Mouse (Mus musculus): ENCODE measurements at regions not wholly inside any gene's neighbourhood (a gene's known extent, or its start where the extent isn't known, plus 50 kb on each side); places are given as distances from the start of the nearest gene placed in this dataset.
A peak's percentile ranks its signal among the peaks of the same experiment; 100 is the strongest.

DNA sequence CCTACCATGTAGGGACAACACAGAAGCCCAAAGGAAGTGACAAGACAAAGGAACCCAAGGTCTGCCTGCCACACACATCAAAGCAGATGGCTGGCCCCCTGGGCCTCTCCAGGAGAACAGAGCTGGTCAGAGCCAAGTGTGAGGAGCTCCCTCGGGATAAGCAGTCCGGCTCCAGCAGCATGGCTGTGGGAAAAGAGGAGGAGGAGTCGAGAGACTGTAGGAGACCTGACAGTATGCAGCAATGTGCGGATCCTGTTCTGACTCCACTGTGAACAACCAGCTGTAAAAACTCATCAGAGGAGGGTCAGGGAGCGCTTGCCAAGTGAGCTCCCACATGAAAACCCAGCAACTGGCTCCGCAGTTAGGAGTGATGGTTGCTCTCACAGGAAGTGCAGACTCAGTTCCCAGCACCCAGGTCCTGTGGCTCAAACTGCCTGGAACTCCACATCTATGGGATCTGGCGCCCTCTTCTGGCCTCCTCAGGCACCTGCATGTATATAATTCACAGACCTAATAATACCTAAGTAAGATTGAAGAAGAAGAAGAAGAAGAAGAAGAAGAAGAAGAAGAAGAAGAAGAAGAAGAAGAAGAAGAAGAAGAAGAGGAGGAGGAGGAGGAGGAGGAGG, 79.3 kb upstream of the Errfi1 start:
- Histone ChIP-seq H3K4me1 (ENCODE audit: control insufficient read depth, insufficient read depth, low read length) (no peaks in the 10 kb centered on the region), H3K9me3 (ENCODE audit: control insufficient read depth, low read length) (peaks cover 2% of the 10 kb centered on the region; the same call in 1 of the 2 replicates), H3K27ac (ENCODE audit: low read depth, low read length) (no peak overlapping the region), H3K36me3 (ENCODE audit: control insufficient read depth, insufficient read depth, low read length) (no peaks in the 10 kb centered on the region), H3K27me3 (ENCODE audit: control insufficient read depth, insufficient read depth, low read length) (no peaks in the 10 kb centered on the region), H3K4me2 (no peak overlapping the region), H3K9ac (ENCODE audit: low read length) (no peak overlapping the region), H3K4me3 (ENCODE audit: low read depth, low read length) (no peak overlapping the region)
- DNase-seq (ENCODE audit: low spot score, missing footprints) (no peak), ATAC-seq (ENCODE audit: low FRiP score) (no peak)
- WGBS = 88% methylated on average over 7 of the region's 7 CpGs

DNA sequence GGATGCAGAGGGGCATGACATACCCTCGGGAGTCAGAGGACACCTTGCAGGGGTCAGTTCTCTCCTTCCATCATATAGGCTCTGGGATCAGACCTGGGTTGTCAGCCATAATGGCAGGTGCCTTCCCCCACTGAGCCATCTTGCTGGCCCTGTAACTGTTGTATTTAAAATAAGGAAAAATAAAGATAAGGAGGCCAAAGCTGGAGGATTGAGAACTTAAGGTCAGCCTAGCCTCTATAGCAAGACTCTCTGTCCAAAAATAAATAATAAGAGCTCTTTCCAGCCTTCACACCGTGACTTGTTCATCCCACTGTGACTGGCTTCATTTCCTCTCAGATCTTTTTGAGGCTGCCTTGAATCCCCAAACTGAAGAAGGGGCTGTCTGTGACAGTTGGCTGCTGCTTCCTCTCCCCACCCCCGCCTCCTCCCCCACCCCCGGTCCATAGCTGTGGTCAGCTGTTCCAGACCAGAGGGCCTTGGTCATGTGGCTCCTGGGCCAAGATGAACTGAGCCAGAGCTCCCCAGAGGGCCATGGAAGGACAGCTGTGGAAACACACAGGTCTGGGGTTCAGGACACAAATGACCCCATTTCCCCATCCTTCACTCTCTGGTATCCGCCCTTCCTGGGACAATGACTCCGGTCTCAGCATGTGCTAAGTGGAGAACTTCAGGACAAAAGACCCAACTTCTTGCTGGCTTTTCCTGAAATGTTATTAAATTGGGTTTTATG, 81.6 kb upstream of the Errfi1 start:
- Histone ChIP-seq H3K9me3 (ENCODE audit: control insufficient read depth, low read length) (peaks cover 2% of the 10 kb centered on the region; the same call in 1 of the 2 replicates), H3K4me2 (no peak overlapping the region), H3K36me3 (ENCODE audit: control insufficient read depth, insufficient read depth, low read length) (no peaks in the 10 kb centered on the region), H3K27ac (ENCODE audit: low read depth, low read length) (no peak overlapping the region), H3K4me3 (ENCODE audit: low read depth, low read length) (no peak overlapping the region), H3K27me3 (ENCODE audit: control insufficient read depth, insufficient read depth, low read length) (no peaks in the 10 kb centered on the region), H3K9ac (ENCODE audit: low read length) (no peak overlapping the region), H3K4me1 (ENCODE audit: control insufficient read depth, insufficient read depth, low read length) (no peaks in the 10 kb centered on the region)
- no peak for ATAC-seq (ENCODE audit: low FRiP score)
- no peak for DNase-seq (ENCODE audit: low spot score, missing footprints)
- 83% methylated on average over 6 of the region's 6 CpGs for WGBS

DNA sequence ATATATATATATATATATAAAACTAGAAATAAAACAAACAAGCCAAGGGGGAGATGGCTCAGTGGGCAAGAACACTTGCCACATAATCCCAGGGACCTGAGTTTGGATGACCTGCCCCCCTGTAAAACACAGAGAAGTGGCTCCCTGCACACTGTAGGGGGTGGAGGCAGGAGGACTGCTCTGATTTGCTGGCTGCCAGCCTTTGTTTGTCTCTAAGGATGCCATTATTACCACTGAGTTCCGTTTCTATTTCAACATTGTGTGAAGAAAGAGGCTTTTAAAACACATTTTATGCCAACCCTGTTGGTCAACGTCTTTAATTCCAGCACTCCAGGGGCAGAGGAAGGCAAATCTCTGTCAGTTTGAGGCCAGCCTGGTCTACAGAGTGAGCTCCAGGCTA, 82.2 kb upstream of the Errfi1 start:
- Histone ChIP-seq H3K4me3 (ENCODE audit: low read depth, low read length) (no peak overlapping the region), H3K27me3 (ENCODE audit: control insufficient read depth, insufficient read depth, low read length) (no peaks in the 10 kb centered on the region), H3K4me2 (no peak overlapping the region), H3K36me3 (ENCODE audit: control insufficient read depth, insufficient read depth, low read length) (no peaks in the 10 kb centered on the region), H3K27ac (ENCODE audit: low read depth, low read length) (no peak overlapping the region), H3K9me3 (ENCODE audit: control insufficient read depth, low read length) (peaks cover 2% of the 10 kb centered on the region; the same call in 1 of the 2 replicates), H3K9ac (ENCODE audit: low read length) (no peak overlapping the region), H3K4me1 (ENCODE audit: control insufficient read depth, insufficient read depth, low read length) (no peaks in the 10 kb centered on the region)
- WGBS = 46% methylated on average over 2 of the region's 2 CpGs
- ATAC-seq (ENCODE audit: low FRiP score) (no peak), DNase-seq (ENCODE audit: low spot score, missing footprints) (no peak)

GRCm38 (mm10) chr4:150769043-150769442, 84.7 kb upstream of the Errfi1 start:
- WGBS = 82% methylated on average over 7 of the region's 7 CpGs
- Histone ChIP-seq H3K27ac (ENCODE audit: low read depth, low read length) (no peak overlapping the region), H3K9me3 (ENCODE audit: control insufficient read depth, low read length) (no peaks in the 10 kb centered on the region; the same call in 1 of the 2 replicates), H3K36me3 (ENCODE audit: control insufficient read depth, insufficient read depth, low read length) (no peaks in the 10 kb centered on the region), H3K4me2 (no peak overlapping the region), H3K4me1 (ENCODE audit: control insufficient read depth, insufficient read depth, low read length) (no peaks in the 10 kb centered on the region), H3K4me3 (ENCODE audit: low read depth, low read length) (no peak overlapping the region), H3K9ac (ENCODE audit: low read length) (no peak overlapping the region), H3K27me3 (ENCODE audit: control insufficient read depth, insufficient read depth, low read length) (no peaks in the 10 kb centered on the region)
- no peak for DNase-seq (ENCODE audit: low spot score, missing footprints)
- no peak for ATAC-seq (ENCODE audit: low FRiP score)

DNA sequence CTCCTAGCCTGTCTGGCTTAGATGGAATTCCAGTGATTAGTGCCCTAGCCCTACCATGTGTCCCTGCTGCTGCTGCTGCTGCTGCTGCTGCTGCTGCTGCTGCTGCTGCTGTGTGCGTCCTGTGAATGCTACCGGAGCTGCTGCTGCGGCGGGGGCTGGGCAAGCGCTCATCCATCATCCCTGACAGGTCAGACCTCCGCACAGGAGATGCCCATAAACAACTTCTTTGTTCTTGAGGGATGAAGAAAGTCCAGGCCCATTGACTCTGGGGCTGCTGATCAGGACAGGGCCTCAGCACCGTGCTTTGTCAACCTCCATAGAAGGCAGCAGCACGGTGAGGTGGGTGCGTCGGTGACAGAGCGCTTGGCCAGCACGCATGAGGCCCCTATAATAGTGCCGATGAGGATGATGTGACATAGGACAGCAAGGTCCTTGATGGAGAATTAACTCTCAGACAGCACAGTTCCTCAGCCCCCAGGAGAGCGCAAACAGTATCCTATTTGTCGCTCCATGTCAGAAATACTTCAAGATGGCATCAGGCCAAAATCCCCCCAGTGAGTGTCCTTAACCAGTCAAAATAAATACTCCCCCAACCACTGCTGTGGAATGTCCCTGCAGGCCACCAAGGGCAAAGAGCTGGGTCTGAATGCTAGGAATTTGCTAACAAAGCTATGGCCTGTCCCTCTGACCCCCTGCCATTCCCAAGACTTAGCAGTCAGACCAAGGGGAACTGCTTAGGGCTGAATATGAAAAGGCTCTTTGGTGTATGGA, 95.1 kb upstream of the Errfi1 start:
- DNase-seq (ENCODE audit: low spot score, missing footprints) = peak; percentile 93

GRCm38 (mm10) chr4:150757815-150758426, 95.8 kb upstream of the Errfi1 start:
- H3K9me3 ChIP-seq (ENCODE audit: control insufficient read depth, low read length) = no peaks in the 10 kb centered on the region
- H3K9ac ChIP-seq (ENCODE audit: low read length) = peak overlapping the region; percentile 10; the same call in 1 of the 2 replicates
- H3K4me1 ChIP-seq (ENCODE audit: control insufficient read depth, insufficient read depth, low read length) = peaks cover 16% of the 10 kb centered on the region
- no peak for DNase-seq (ENCODE audit: low spot score, missing footprints)
- WGBS = 40% methylated on average over 10 of the region's 10 CpGs
- no peaks in the 10 kb centered on the region for H3K27me3 ChIP-seq (ENCODE audit: control insufficient read depth, insufficient read depth, low read length)
- ATAC-seq (ENCODE audit: low FRiP score) = peak; percentile 38
- no peaks in the 10 kb centered on the region for H3K36me3 ChIP-seq (ENCODE audit: control insufficient read depth, insufficient read depth, low read length)
- H3K4me2 ChIP-seq = no peak overlapping the region
- no peak overlapping the region for H3K4me3 ChIP-seq (ENCODE audit: low read depth, low read length)
- peak overlapping the region; percentile 52; the same call in 1 of the 2 replicates for H3K27ac ChIP-seq (ENCODE audit: low read depth, low read length)

More for the DNA sequence above, 95.1 kb upstream of the Errfi1 start:
- peak; percentile 57 for ATAC-seq (ENCODE audit: low FRiP score)
- no peaks in the 10 kb centered on the region for H3K27me3 ChIP-seq (ENCODE audit: control insufficient read depth, insufficient read depth, low read length)
- WGBS = 16% methylated on average over 15 of the region's 15 CpGs
- no peak overlapping the region for H3K4me3 ChIP-seq (ENCODE audit: low read depth, low read length)
- H3K4me1 ChIP-seq (ENCODE audit: control insufficient read depth, insufficient read depth, low read length) = peaks cover 16% of the 10 kb centered on the region
- peak overlapping the region; percentile 51 for H3K9ac ChIP-seq (ENCODE audit: low read length)
- H3K36me3 ChIP-seq (ENCODE audit: control insufficient read depth, insufficient read depth, low read length) = no peaks in the 10 kb centered on the region
- peak overlapping the region; percentile 52; the same call in 1 of the 2 replicates for H3K27ac ChIP-seq (ENCODE audit: low read depth, low read length)
- H3K4me2 ChIP-seq = peak overlapping the region; percentile 14; the same call in 1 of the 2 replicates
- no peaks in the 10 kb centered on the region for H3K9me3 ChIP-seq (ENCODE audit: control insufficient read depth, low read length)

- Histone ChIP-seq H3K36me3 (ENCODE audit: control insufficient read depth, insufficient read depth, low read length) (no peaks in the 10 kb centered on the region), H3K27me3 (ENCODE audit: control insufficient read depth, insufficient read depth, low read length) (no peaks in the 10 kb centered on the region), H3K4me3 (ENCODE audit: low read depth, low read length) (no peak overlapping the region), H3K27ac (ENCODE audit: low read depth, low read length) (no peak overlapping the region), H3K4me1 (ENCODE audit: control insufficient read depth, insufficient read depth, low read length) (peaks cover 16% of the 10 kb centered on the region), H3K9ac (ENCODE audit: low read length) (no peak overlapping the region), H3K4me2 (no peak overlapping the region), H3K9me3 (ENCODE audit: control insufficient read depth, low read length) (no peaks in the 10 kb centered on the region)
- no peak for DNase-seq (ENCODE audit: low spot score, missing footprints)
- WGBS = 74% methylated on average over 10 of the region's 10 CpGs
- 0 out of 2 replicates have a peak, but pooled peaks have one; percentile 14 for ATAC-seq (ENCODE audit: low FRiP score)
These were observed 96.4 kb upstream of the Errfi1 start for GRCm38 (mm10) chr4:150757291-150757741.

DNA sequence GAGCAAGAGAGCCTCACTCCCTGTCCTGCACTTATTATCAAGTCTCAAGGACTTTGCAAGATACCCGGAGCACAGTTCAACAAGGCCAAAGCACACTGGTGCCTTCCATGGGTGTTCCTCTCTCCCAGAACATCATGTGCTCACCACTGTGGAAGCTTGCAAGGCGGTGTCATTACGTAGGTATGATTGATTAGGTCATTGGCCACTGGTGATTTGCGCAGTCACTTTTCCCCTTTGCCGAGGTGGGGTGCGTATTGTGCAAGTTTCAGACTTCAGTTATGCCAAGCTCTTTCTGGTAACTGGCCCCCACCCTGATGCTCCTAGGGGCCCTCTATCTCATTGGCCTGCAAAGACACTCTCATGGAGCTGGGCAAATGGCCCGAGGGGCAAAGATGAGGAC, 98.3 kb upstream of the Errfi1 start:
- no peaks in the 10 kb centered on the region for H3K36me3 ChIP-seq (ENCODE audit: control insufficient read depth, insufficient read depth, low read length)
- no peak overlapping the region for H3K4me3 ChIP-seq (ENCODE audit: low read depth, low read length)
- H3K9me3 ChIP-seq (ENCODE audit: control insufficient read depth, low read length) = no peaks in the 10 kb centered on the region
- ATAC-seq (ENCODE audit: low FRiP score) = no peak
- DNase-seq (ENCODE audit: low spot score, missing footprints) = no peak
- H3K9ac ChIP-seq (ENCODE audit: low read length) = no peak overlapping the region
- peaks cover 16% of the 10 kb centered on the region for H3K4me1 ChIP-seq (ENCODE audit: control insufficient read depth, insufficient read depth, low read length)
- H3K4me2 ChIP-seq = no peak overlapping the region
- H3K27ac ChIP-seq (ENCODE audit: low read depth, low read length) = no peak overlapping the region
- H3K27me3 ChIP-seq (ENCODE audit: control insufficient read depth, insufficient read depth, low read length) = no peaks in the 10 kb centered on the region
- WGBS = 92% methylated on average over 7 of the region's 7 CpGs

Measured in midbrain, embryonic 11.5 days (tissue).